Mouse (Mus musculus) ES-E14 (cell line): ENCODE results near the gene Ilvbl.

Experiments
- CHD2 ChIP-seq: IDR thresholded peaks from 2 replicates; pipeline ENCODE4 v1.6.1; 2014; ENCODE audit warnings: mild to moderate bottlenecking, low read depth, low read length, inconsistent platforms
- HCFC1 ChIP-seq: IDR thresholded peaks from 2 replicates; pipeline ENCODE4 v1.6.1; 2012; ENCODE audit warnings: low read length, inconsistent platforms, borderline replicate concordance; ENCODE audit not compliant: insufficient read depth
- MAFK ChIP-seq: IDR thresholded peaks from 2 replicates; pipeline ENCODE4 v1.6.1; 2014; ENCODE audit warnings: mild to moderate bottlenecking, low read depth, low read length, inconsistent platforms; ENCODE audit not compliant: insufficient read depth
- ZC3H11A ChIP-seq: IDR thresholded peaks from 2 replicates; pipeline ENCODE4 v1.6.1; 2012; ENCODE audit warnings: low read depth, mild to moderate bottlenecking, inconsistent platforms, low read length, borderline replicate concordance
- ZNF384 ChIP-seq: IDR thresholded peaks from 2 replicates; pipeline ENCODE4 v1.6.1; 2012; ENCODE audit warnings: low read depth, low read length, inconsistent platforms

DNA sequence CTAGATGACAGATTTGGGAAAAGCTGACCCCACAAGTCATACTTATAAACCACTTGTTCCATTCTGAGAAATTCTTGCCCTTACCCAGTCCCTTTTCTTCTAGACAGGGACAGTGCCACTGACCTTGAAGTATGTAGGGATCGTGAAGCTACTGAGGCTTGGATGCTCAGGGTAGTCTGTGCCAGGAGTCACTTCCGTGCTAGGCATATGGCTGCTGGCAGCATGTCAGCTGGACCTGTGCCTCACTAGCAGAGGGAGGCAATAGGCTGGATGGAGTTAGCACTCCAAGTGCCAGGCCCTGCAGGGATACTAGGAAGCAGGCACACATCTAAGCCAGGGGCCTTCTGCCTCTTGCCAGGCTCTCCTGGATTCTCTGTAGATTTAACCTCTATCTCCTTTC, 1.5 kb downstream of the Ilvbl start:
- TF ChIP-seq ZC3H11A (no peak), ZNF384 (no peak), CHD2 (no peak), HCFC1 (no peak), MAFK (no peak)
